Mouse (Mus musculus) bone marrow macrophage, adult 2 months (primary cell): Measurements from ENCODE around the gene Ntn3.

ENCODE experiments used
- CTCF ChIP-seq: IDR thresholded peaks from 2 replicates; pipeline ENCODE4 v1.5.1; 2012; ENCODE audit warnings: low read depth, mild to moderate bottlenecking, low read length, moderate library complexity
- POLR2A ChIP-seq: IDR thresholded peaks from 2 replicates; pipeline ENCODE4 v1.6.1; 2012; ENCODE audit warnings: mild to moderate bottlenecking, low read depth, low read length, borderline replicate concordance

- TF ChIP-seq CTCF = no peak
- TF ChIP-seq POLR2A = 0 out of 2 replicates have a peak, but pooled peaks have one; percentile 38
These were observed 46.7 kb downstream of the Ntn3 start for GRCm38 (mm10) chr17:24162584-24163175.
